Mouse (Mus musculus) lung, embryonic 14.5 days (tissue): ENCODE measurements around the gene Mettl22. TPM values are rescaled to one million over a fixed set of nuclear protein-coding genes. Genes with fewer than 3 reads are reported as not detected.

Source experiments
- ATAC-seq: fragments of 200-750 bp; cut with Nextera tagmentation; 2 replicates; pipeline ENCODE4 v1.8.0; 2017; ENCODE audit warnings: mild to moderate bottlenecking, moderate TSS enrichment, moderate library complexity; ENCODE audit not compliant: insufficient read depth
- DNase-seq: peaks from one replicate; pipeline ENCODE4 v3.0.0-alpha.2; 2015
- H3K27ac ChIP-seq: fragments of 300-500 bp; sonication (generic); 2 replicates; pipeline ENCODE4 v1.5.1; 2014; ENCODE audit warnings: low read depth, mild to moderate bottlenecking, moderate library complexity
- H3K27me3 ChIP-seq: fragments of 300-500 bp; sonication (generic); 2 replicates; pipeline ENCODE4 v1.6.1; 2014; ENCODE audit warnings: low read length, control low read depth; ENCODE audit not compliant: insufficient read depth
- H3K36me3 ChIP-seq: fragments of 300-500 bp; sonication (generic); 2 replicates; pipeline ENCODE4 v1.6.1; 2014; ENCODE audit warnings: control low read depth; ENCODE audit not compliant: insufficient read depth
- H3K4me1 ChIP-seq: fragments of 300-500 bp; sonication (generic); 2 replicates; pipeline ENCODE4 v1.6.1; 2014; ENCODE audit warnings: antibody characterized with exemption, control low read depth; ENCODE audit not compliant: insufficient read depth
- H3K4me2 ChIP-seq: fragments of 300-500 bp; sonication (generic); 2 replicates; pipeline ENCODE4 v1.6.1; 2014; ENCODE audit warnings: mild to moderate bottlenecking
- H3K4me3 ChIP-seq: fragments of 300-500 bp; sonication (generic); 2 replicates; pipeline ENCODE4 v1.5.1; 2014; ENCODE audit warnings: low read depth, low read length
- H3K9ac ChIP-seq: fragments of 300-500 bp; sonication (generic); 2 replicates; pipeline ENCODE4 v1.6.1; 2014
- H3K9me3 ChIP-seq: fragments of 300-500 bp; sonication (generic); 2 replicates; pipeline ENCODE4 v1.6.1; 2016; ENCODE audit warnings: low read depth, low read length, control low read depth
- CTCF ChIP-seq: IDR thresholded peaks from 2 replicates; pipeline ENCODE4 v1.5.1; 2016; ENCODE audit warnings: antibody characterized with exemption, low read depth
- WGBS: fragments of 180-500 bp; shearing (Covaris S2); extraction: QIAGEN DNeasy Blood & Tissue Kit; methylation state at CpG from one replicate; pipeline ENCODE4 v1.1.7; 2014; 5-methylcytosine and 5-hydroxymethylcytosine counted together
- polyA plus RNA-seq: library from polyadenylated mRNA; unstranded; fragments of >200 nt; fragmentation: Nextera tagmentation; extraction: Ambion mirVana; gene quantifications from 2 replicates; pipeline ENCODE4 v1.2.1, GENCODE M21; 2014

Mettl22 gene
- polyA plus RNA-seq, 1 experiment from 2014 or later = 15.9 TPM

GRCm38 (mm10) chr16:8487396-8488005 is 16.9 kb downstream of the Mettl22 start:
- Histone ChIP-seq H3K4me1 (no peaks in the 10 kb centered on the region), H3K9me3 (no peaks in the 10 kb centered on the region), H3K27me3 (no peaks in the 10 kb centered on the region), H3K36me3 (peaks cover 44% of the 10 kb centered on the region), H3K4me2 (no peak overlapping the region), H3K27ac (no peak overlapping the region), H3K4me3 (no peak overlapping the region), H3K9ac (no peak overlapping the region)
- 90% methylated on average over 9 of the region's 9 CpGs for WGBS
- no peak for TF ChIP-seq CTCF
- no peak for DNase-seq
- no peak for ATAC-seq

GRCm38 (mm10) chr16:8489340-8489739 is 18.8 kb downstream of the Mettl22 start:
- Histone ChIP-seq H3K9ac (no peak overlapping the region), H3K27ac (no peak overlapping the region), H3K27me3 (no peaks in the 10 kb centered on the region), H3K4me2 (no peak overlapping the region), H3K4me3 (no peak overlapping the region), H3K9me3 (no peaks in the 10 kb centered on the region), H3K4me1 (no peaks in the 10 kb centered on the region), H3K36me3 (peaks cover 37% of the 10 kb centered on the region)
- DNase-seq (no peak), ATAC-seq (no peak)
- 81% methylated on average over 5 of the region's 5 CpGs for WGBS
- no peak for TF ChIP-seq CTCF

DNA sequence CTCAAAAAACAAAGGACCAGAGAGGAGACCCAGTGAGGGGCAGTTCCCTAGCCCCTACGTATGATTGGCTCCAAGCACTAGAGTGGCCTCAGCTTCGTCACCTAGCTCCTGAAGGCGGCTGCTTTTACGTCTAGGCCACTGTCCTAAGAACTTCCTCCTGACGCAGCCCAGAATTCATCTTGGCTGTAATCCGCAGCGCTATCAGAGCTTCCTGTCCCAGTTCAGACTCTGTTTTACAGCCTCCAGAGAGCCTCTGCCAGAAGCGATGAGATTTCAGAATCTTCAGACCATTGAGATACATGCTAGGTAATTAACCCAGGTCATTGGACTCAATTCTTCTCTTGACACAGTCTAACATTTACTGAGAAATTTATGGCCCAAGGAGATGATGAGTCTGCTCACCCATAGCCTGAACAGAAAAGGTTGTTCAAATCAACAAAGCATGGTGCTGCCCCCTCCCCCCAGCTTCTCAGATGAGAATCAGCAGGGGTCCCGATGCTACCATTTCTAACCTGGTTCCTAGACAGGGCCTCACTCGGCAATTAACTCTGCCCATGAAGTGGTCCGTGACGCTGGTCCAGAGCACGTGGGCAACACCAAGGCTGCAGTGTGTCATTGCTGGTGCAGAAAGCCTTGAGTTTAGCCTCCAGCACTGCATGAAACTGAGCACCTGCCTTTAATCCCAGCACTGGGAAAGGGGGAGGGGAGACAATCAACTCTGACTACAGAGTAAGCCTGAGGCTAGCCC is 21.3 kb downstream of the Mettl22 start:
- no peak overlapping the region for H3K9ac ChIP-seq
- H3K36me3 ChIP-seq = peaks cover 21% of the 10 kb centered on the region; the same call in 1 of the 2 replicates
- H3K27ac ChIP-seq = no peak overlapping the region
- H3K4me2 ChIP-seq = no peak overlapping the region
- ATAC-seq (no peak), DNase-seq (no peak)
- H3K4me1 ChIP-seq = no peaks in the 10 kb centered on the region
- no peaks in the 10 kb centered on the region for H3K9me3 ChIP-seq
- H3K27me3 ChIP-seq = no peaks in the 10 kb centered on the region
- 44% methylated on average over 13 of the region's 13 CpGs for whole genome bisulfite sequencing
- TF ChIP-seq CTCF = no peak
- H3K4me3 ChIP-seq = no peak overlapping the region

GRCm38 (mm10) chr16:8494268-8494667 is 23.7 kb downstream of the Mettl22 start:
- TF ChIP-seq CTCF = peak; percentile 93
- 18% methylated on average over 4 of the region's 4 CpGs for WGBS
- peak; percentile 84 for ATAC-seq

DNA sequence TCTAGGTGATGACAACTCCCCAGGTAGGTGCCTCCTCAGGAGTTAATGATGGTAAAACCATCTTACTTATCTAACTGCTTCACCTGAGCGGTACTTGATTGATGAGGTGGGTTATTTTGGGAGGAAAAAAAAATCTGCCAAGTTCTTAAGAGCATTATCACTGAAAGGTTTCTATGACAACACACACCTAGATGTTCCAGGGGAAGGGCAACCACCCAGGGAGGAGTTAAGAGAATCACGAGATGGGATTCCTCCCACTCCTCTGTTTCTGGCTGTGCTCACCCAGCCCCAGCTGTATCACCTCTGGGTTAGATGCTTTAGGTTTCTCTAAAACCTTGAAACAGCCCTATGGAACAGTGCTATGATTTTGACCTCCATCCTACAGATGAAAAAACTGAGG is 26.4 kb downstream of the Mettl22 start:
- TF ChIP-seq CTCF = no peak
- no peaks in the 10 kb centered on the region for H3K36me3 ChIP-seq
- H3K9ac ChIP-seq = no peak overlapping the region
- H3K4me3 ChIP-seq = no peak overlapping the region
- H3K9me3 ChIP-seq = no peaks in the 10 kb centered on the region
- no peaks in the 10 kb centered on the region for H3K4me1 ChIP-seq
- H3K27ac ChIP-seq = no peak overlapping the region
- DNase-seq (no peak), ATAC-seq (no peak)
- H3K4me2 ChIP-seq = no peak overlapping the region
- H3K27me3 ChIP-seq = no peaks in the 10 kb centered on the region
- WGBS = 46% methylated on average over 2 of the region's 2 CpGs

More at GRCm38 (mm10) chr16:8494268-8494667, 23.7 kb downstream of the Mettl22 start:
- Histone ChIP-seq H3K9me3 (no peaks in the 10 kb centered on the region), H3K4me2 (no peak overlapping the region), H3K9ac (no peak overlapping the region), H3K4me3 (no peak overlapping the region), H3K36me3 (peaks cover 9% of the 10 kb centered on the region; the same call in 1 of the 2 replicates), H3K27ac (no peak overlapping the region), H3K4me1 (no peaks in the 10 kb centered on the region), H3K27me3 (no peaks in the 10 kb centered on the region)
- DNase-seq = peak; percentile 88

DNA sequence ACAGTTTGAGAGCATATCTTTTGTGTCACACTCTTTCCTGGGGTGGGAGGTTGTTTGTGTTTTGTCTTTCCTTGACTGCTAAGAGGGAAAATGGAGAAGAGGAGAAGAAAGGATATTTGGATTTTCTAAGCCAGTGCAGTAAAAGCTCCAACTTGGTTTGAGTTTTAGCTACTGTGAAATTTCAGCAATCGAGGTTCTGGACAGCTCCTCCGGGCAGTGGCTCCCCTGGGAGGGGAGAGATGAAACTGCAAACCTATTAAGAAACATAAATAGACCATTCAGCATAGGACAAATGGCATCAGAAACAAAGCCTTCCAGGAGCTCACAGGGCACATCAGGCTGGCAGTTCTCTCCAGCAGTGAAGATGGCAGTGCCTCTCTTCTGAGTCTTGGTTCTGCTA is 33.7 kb downstream of the Mettl22 start:
- Histone ChIP-seq H3K9ac (no peak overlapping the region), H3K36me3 (no peaks in the 10 kb centered on the region), H3K4me1 (no peaks in the 10 kb centered on the region), H3K27me3 (no peaks in the 10 kb centered on the region), H3K4me3 (no peak overlapping the region), H3K4me2 (no peak overlapping the region), H3K27ac (no peak overlapping the region), H3K9me3 (no peaks in the 10 kb centered on the region)
- 33% methylated on average over 2 of the region's 2 CpGs for WGBS
- peak; percentile 70 for DNase-seq
- no peak for ATAC-seq
- TF ChIP-seq CTCF = no peak

GRCm38 (mm10) chr16:8509894-8510293 is 39.3 kb downstream of the Mettl22 start:
- TF ChIP-seq CTCF = no peak
- no peaks in the 10 kb centered on the region for H3K27me3 ChIP-seq
- no peak overlapping the region for H3K4me3 ChIP-seq
- no peak overlapping the region for H3K9ac ChIP-seq
- no peaks in the 10 kb centered on the region for H3K9me3 ChIP-seq
- DNase-seq (no peak), ATAC-seq (no peak)
- H3K4me2 ChIP-seq = no peak overlapping the region
- H3K36me3 ChIP-seq = no peaks in the 10 kb centered on the region
- H3K4me1 ChIP-seq = peaks cover 4% of the 10 kb centered on the region; the same call in 1 of the 2 replicates
- no peak overlapping the region for H3K27ac ChIP-seq
- WGBS = 63% methylated on average over 5 of the region's 5 CpGs
